ENCODE assay signal across 11 mouse cellular contexts in the genomic region with DNA sequence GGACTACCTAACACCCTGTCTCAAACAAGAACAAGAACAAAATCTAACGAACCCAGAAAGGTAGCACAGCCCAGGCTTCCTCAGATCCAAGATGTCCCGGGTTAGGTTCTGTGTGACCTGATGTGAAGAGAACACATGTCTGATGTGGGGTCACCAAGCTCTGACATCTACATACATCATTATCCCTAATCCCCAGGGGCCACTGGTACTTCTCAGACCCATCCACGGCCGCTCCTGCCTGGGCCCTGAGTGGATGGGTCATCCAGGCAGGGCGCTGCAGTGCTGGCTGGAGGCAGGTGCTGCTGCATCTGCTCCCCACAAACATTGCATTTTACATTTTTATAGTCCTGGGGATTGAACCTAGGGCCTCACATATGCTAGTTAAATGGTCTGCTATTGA. TPM values are rescaled to one million over a fixed set of nuclear protein-coding genes. Genes with fewer than 3 reads are reported as not detected.
DNase-seq lines count a peak whose midpoint lies in the region; ATAC-seq and TF ChIP-seq lines count a peak whose summit lies in the region.
"Had no signal": no experiment of that assay in that cellular context is flagged by ENCODE, and none has a peak within 500 bp of the region (broad histone marks: within the 10 kb centered on the region; RNA-seq: fewer than 3 reads in every experiment).

No protein-coding gene starts in this region.

- intact Hi-C loops in heart, adult 2 months (cut with DNase I), result no loop called here
- intact Hi-C loops in heart, postnatal 14 days (cut with DNase I), result loop anchor here (10.0 kb wide), 1 partner anchor 274 kb away; a partner anchor contains a TSS

- no peak for TF ChIP-seq POLR2A in heart, adult 2 months (IDR thresholded peaks at IDR 0.05; ENCODE audit: insufficient read depth, low read depth, low read length)
- no peak for TF ChIP-seq POLR2A in liver, adult 2 months (IDR thresholded peaks at IDR 0.05; ENCODE audit: extremely low read depth, insufficient read depth, low read length)

- ATAC-seq in embryonic facial prominence, embryonic 14.5 days (ENCODE audit: low read depth), result no peak
- ATAC-seq in liver, embryonic 15.5 days (ENCODE audit: insufficient read depth), result no peak
- no peak for ATAC-seq in midbrain, embryonic 16.5 days

- 86% methylated on average over 5 of the region's 5 CpGs for WGBS in heart, adult 2 months
- WGBS in liver, adult 2 months, result 74% methylated on average over 5 of the region's 5 CpGs
- 58% methylated on average over 5 of the region's 5 CpGs for WGBS in embryonic facial prominence, embryonic 14.5 days
- WGBS in liver, embryonic 15.5 days (ENCODE audit: insufficient replicate concordance), result 56% methylated on average over 5 of the region's 5 CpGs
- 74% methylated on average over 5 of the region's 5 CpGs for WGBS in midbrain, embryonic 16.5 days

- DNase-seq in heart, adult 2 months, result no peak
- no peak for DNase-seq in heart, postnatal 14 days
- DNase-seq in liver, adult 2 months (ENCODE audit: extremely low read depth, low read depth, low spot score), result no peak
- no peak for DNase-seq in liver
- DNase-seq in embryonic facial prominence, embryonic 14.5 days (ENCODE audit: low spot score), result no peak
- DNase-seq in thymus, postnatal 4 days, result no peak
- DNase-seq: right cerebral cortex, postnatal 25 days; thymus, adult 18-20 months had no signal

- peak overlapping the region; percentile 90 for H3K27ac ChIP-seq in heart, adult 2 months
- peak overlapping the region; percentile 38; the same call in 1 of the 2 replicates for H3K27ac ChIP-seq in liver, adult 2 months (replicated peaks; ENCODE audit: insufficient read depth, low read depth, low read length)
- peak overlapping the region; percentile 92 for H3K27ac ChIP-seq in embryonic facial prominence, embryonic 14.5 days (replicated peaks; ENCODE audit: low read depth, low read length)
- peak overlapping the region; percentile 79 for H3K27ac ChIP-seq in liver, embryonic 15.5 days (replicated peaks)
- no peak overlapping the region for H3K27ac ChIP-seq in midbrain, embryonic 16.5 days (ENCODE audit: low read length)

- H3K4me1 ChIP-seq in heart, adult 2 months (ENCODE audit: control insufficient read depth, insufficient read depth, low read length), result peaks cover 10% of the 10 kb centered on the region
- peaks cover 22% of the 10 kb centered on the region for H3K4me1 ChIP-seq in liver, adult 2 months (ENCODE audit: control insufficient read depth, insufficient read depth, low read length)
- peaks cover 39% of the 10 kb centered on the region for H3K4me1 ChIP-seq in embryonic facial prominence, embryonic 14.5 days (ENCODE audit: control insufficient read depth, insufficient read depth, low read length)
- peaks cover 77% of the 10 kb centered on the region for H3K4me1 ChIP-seq in liver, embryonic 15.5 days (replicated peaks)
- H3K4me1 ChIP-seq in midbrain, embryonic 16.5 days (ENCODE audit: control insufficient read depth, insufficient read depth, low read length), result peaks cover 28% of the 10 kb centered on the region

- no peak overlapping the region; the same call in 1 of the 2 replicates for H3K9ac ChIP-seq in heart, adult 2 months (ENCODE audit: low read depth, low read length)
- H3K9ac ChIP-seq in liver, adult 2 months (ENCODE audit: low read depth, low read length), result no peak overlapping the region
- H3K9ac ChIP-seq in embryonic facial prominence, embryonic 14.5 days (ENCODE audit: low read depth, low read length), result 0 out of 2 replicates have a peak overlapping the region, but pooled peaks have one; percentile 95
- H3K9ac ChIP-seq in liver, embryonic 15.5 days, result peak overlapping the region; percentile 25; the same call in 1 of the 2 replicates
- no peak overlapping the region for H3K9ac ChIP-seq in midbrain, embryonic 16.5 days (ENCODE audit: low read depth, low read length)

- TF ChIP-seq EP300 in heart, adult 2 months (IDR thresholded peaks at IDR 0.05; ENCODE audit: insufficient read depth, low read depth, low read length), result no peak

- H3K4me2 ChIP-seq in embryonic facial prominence, embryonic 14.5 days (ENCODE audit: low read depth, low read length), result no peak overlapping the region
- H3K4me2 ChIP-seq in liver, embryonic 15.5 days, result peak overlapping the region; percentile 92
- H3K4me2 ChIP-seq in midbrain, embryonic 16.5 days (ENCODE audit: low read length), result no peak overlapping the region

- H3K27me3 ChIP-seq in heart, adult 2 months (ENCODE audit: control insufficient read depth, insufficient read depth, low read length), result no peaks in the 10 kb centered on the region
- no peaks in the 10 kb centered on the region for H3K27me3 ChIP-seq in liver, adult 2 months (ENCODE audit: control insufficient read depth, insufficient read depth, low read length)
- no peaks in the 10 kb centered on the region for H3K27me3 ChIP-seq in embryonic facial prominence, embryonic 14.5 days (replicated peaks; ENCODE audit: control insufficient read depth, insufficient read depth, low read length)
- peaks cover 15% of the 10 kb centered on the region for H3K27me3 ChIP-seq in liver, embryonic 15.5 days
- no peaks in the 10 kb centered on the region; the same call in 1 of the 2 replicates for H3K27me3 ChIP-seq in midbrain, embryonic 16.5 days (ENCODE audit: control insufficient read depth, insufficient read depth, low read depth, low read length)

- no peak for TF ChIP-seq CTCF in heart, adult 2 months (IDR thresholded peaks at IDR 0.05)
- no peak for TF ChIP-seq CTCF in liver, adult 2 months (IDR thresholded peaks at IDR 0.05; ENCODE audit: low read depth, low read length)

- no peaks in the 10 kb centered on the region for H3K79me2 ChIP-seq in heart, adult 2 months (replicated peaks; ENCODE audit: control insufficient read depth, insufficient read depth, low read length)
- no peaks in the 10 kb centered on the region for H3K79me2 ChIP-seq in liver, adult 2 months (ENCODE audit: control insufficient read depth, insufficient read depth, low read length)

- no peak overlapping the region for H3K4me3 ChIP-seq in heart, adult 2 months
- H3K4me3 ChIP-seq in liver, adult 2 months (ENCODE audit: insufficient read depth, low read depth, low read length), result no peak overlapping the region
- no peak overlapping the region for H3K4me3 ChIP-seq in embryonic facial prominence, embryonic 14.5 days (ENCODE audit: low read depth, low read length)
- no peak overlapping the region for H3K4me3 ChIP-seq in liver, embryonic 15.5 days (replicated peaks)
- no peak overlapping the region for H3K4me3 ChIP-seq in midbrain, embryonic 16.5 days (ENCODE audit: low read depth, low read length)

- H3K36me3 ChIP-seq in heart, adult 2 months (ENCODE audit: control insufficient read depth, insufficient read depth, low read length), result no peaks in the 10 kb centered on the region; the same call in 1 of the 2 replicates
- H3K36me3 ChIP-seq in liver, adult 2 months (ENCODE audit: control insufficient read depth, insufficient read depth, low read length), result no peaks in the 10 kb centered on the region
- peaks cover 5% of the 10 kb centered on the region; the same call in 1 of the 2 replicates for H3K36me3 ChIP-seq in embryonic facial prominence, embryonic 14.5 days (ENCODE audit: control insufficient read depth, insufficient read depth, low read length)
- H3K36me3 ChIP-seq in liver, embryonic 15.5 days (replicated peaks), result no peaks in the 10 kb centered on the region
- H3K36me3 ChIP-seq in midbrain, embryonic 16.5 days (ENCODE audit: control insufficient read depth, insufficient read depth, low read length), result no peaks in the 10 kb centered on the region

- H3K9me3 ChIP-seq in embryonic facial prominence, embryonic 14.5 days (ENCODE audit: control insufficient read depth, low read length), result no peaks in the 10 kb centered on the region
- H3K9me3 ChIP-seq in liver, embryonic 15.5 days (replicated peaks), result no peaks in the 10 kb centered on the region
- H3K9me3 ChIP-seq in midbrain, embryonic 16.5 days (replicated peaks; ENCODE audit: control insufficient read depth, low read length, poor library complexity, severe bottlenecking), result no peaks in the 10 kb centered on the region

RNA-seq across cellular contexts. Expression of a gene that starts 4.4 kb away (rescaled TPM):
- total RNA-seq in heart, adult 2 months (2021), result 10 to 100 TPM; 56.5 to 59.8 TPM
- polyA plus RNA-seq in heart, adult 2 months (2012; rRNA removed), result 74.7 and 113 TPM in 2 replicates
- total RNA-seq in heart, postnatal 14 days (2021), result 10 to 100 TPM; 82.1 to 85.3 TPM
- total RNA-seq in liver, adult 2 months (2014; rRNA removed), result 16.4 and 33.0 TPM in 2 replicates
- 19.2 and 33.0 TPM in 2 replicates for polyA plus RNA-seq in liver, adult 2 months (2012; rRNA removed)
- polyA plus RNA-seq in embryonic facial prominence, embryonic 14.5 days (2014; fragmentation: Nextera tagmentation; extraction: Ambion mirVana), result 128 and 138 TPM in 2 replicates
- 20.5 and 20.9 TPM in 2 replicates for polyA plus RNA-seq in liver, embryonic 15.5 days (2015; fragmentation: Nextera tagmentation; extraction: Ambion mirVana)
- polyA plus RNA-seq in midbrain, embryonic 16.5 days (2015; fragmentation: Nextera tagmentation; extraction: Ambion mirVana), result 23.7 and 35.7 TPM in 2 replicates

RNA-seq across cellular contexts. Expression of a gene that starts 13.5 kb away (rescaled TPM):
- total RNA-seq in heart, adult 2 months (2021), result 10 to 100 TPM; 12.1 to 18.0 TPM
- 12.0 and 13.2 TPM in 2 replicates for polyA plus RNA-seq in heart, adult 2 months (2012; rRNA removed)
- 10 to 100 TPM; 17.8 to 19.1 TPM for total RNA-seq in heart, postnatal 14 days (2021)
- not detected in 2 replicates for total RNA-seq in liver, adult 2 months (2014; rRNA removed)
- 0.22 and 0.31 TPM in 2 replicates for polyA plus RNA-seq in liver, adult 2 months (2012; rRNA removed)
- 19.1 and 27.0 TPM in 2 replicates for polyA plus RNA-seq in embryonic facial prominence, embryonic 14.5 days (2014; fragmentation: Nextera tagmentation; extraction: Ambion mirVana)
- 1.0 and 1.1 TPM in 2 replicates for polyA plus RNA-seq in liver, embryonic 15.5 days (2015; fragmentation: Nextera tagmentation; extraction: Ambion mirVana)
- polyA plus RNA-seq in midbrain, embryonic 16.5 days (2015; fragmentation: Nextera tagmentation; extraction: Ambion mirVana), result 5.0 and 5.4 TPM in 2 replicates
- total RNA-seq: hematopoietic stem cell, adult 5-6 weeks had no signal

RNA-seq across cellular contexts. Expression of a gene that starts 53.7 kb away (rescaled TPM):
- 10 to 100 TPM; 14.8 to 18.2 TPM for total RNA-seq in heart, adult 2 months (2021)
- polyA plus RNA-seq in heart, adult 2 months (2012; rRNA removed), result 8.6 and 12.1 TPM in 2 replicates
- 10 to 100 TPM; 17.4 to 18.7 TPM for total RNA-seq in heart, postnatal 14 days (2021)
- total RNA-seq in liver, adult 2 months (2014; rRNA removed), result 7.2 and 8.9 TPM in 2 replicates
- 2.4 and 3.8 TPM in 2 replicates for polyA plus RNA-seq in liver, adult 2 months (2012; rRNA removed)
- polyA plus RNA-seq in embryonic facial prominence, embryonic 14.5 days (2014; fragmentation: Nextera tagmentation; extraction: Ambion mirVana), result 26.7 and 30.2 TPM in 2 replicates
- 12.1 and 12.4 TPM in 2 replicates for polyA plus RNA-seq in liver, embryonic 15.5 days (2015; fragmentation: Nextera tagmentation; extraction: Ambion mirVana)
- polyA plus RNA-seq in midbrain, embryonic 16.5 days (2015; fragmentation: Nextera tagmentation; extraction: Ambion mirVana), result 31.1 and 34.4 TPM in 2 replicates

Comparison
In these comparisons a context has a peak if more than half of its experiments do, and no peak if none do; other contexts are left out.
1. H3K9ac ChIP-seq: peak in embryonic facial prominence, embryonic 14.5 days (single experiment) and liver, embryonic 15.5 days (single experiment); none in heart, adult 2 months (single experiment), liver, adult 2 months (single experiment) and midbrain, embryonic 16.5 days (single experiment).